Mouse (Mus musculus): ENCODE data around the gene Qrsl1. TPM values are rescaled to one million over a fixed set of nuclear protein-coding genes. Genes with fewer than 3 reads are reported as not detected.
"Not testable (repeated sequence)": the region's sequence is repeated elsewhere in the genome, so short reads cannot be mapped to it uniquely, and the experiment has no call there.

Qrsl1 gene
- 23.0 and 24.4 TPM in 2 replicates for polyA plus RNA-seq (2014; fragmentation: Nextera tagmentation; extraction: Ambion mirVana)

- Histone ChIP-seq H3K27me3 (ENCODE audit: control insufficient read depth, insufficient read depth, low read length) (no peaks in the 10 kb centered on the region), H3K36me3 (ENCODE audit: control insufficient read depth, insufficient read depth, low read length) (no peaks in the 10 kb centered on the region), H3K4me1 (ENCODE audit: control insufficient read depth, insufficient read depth, low read length) (peaks cover 10% of the 10 kb centered on the region), H3K9ac (replicated peaks; ENCODE audit: low read depth, low read length) (peak within 1 kb of the TSS; percentile 52), H3K27ac (ENCODE audit: low read length) (peak within 1 kb of the TSS; percentile 61; the same call in 1 of the 2 replicates), H3K4me3 (ENCODE audit: low read depth, low read length) (peak within 1 kb of the TSS; percentile 62), H3K4me2 (replicated peaks; ENCODE audit: low read depth, low read length) (peak within 1 kb of the TSS; percentile 79), H3K9me3 (ENCODE audit: control insufficient read depth, low read depth, low read length) (no peaks in the 10 kb centered on the region)
- WGBS: under 1% methylated on average over 40 of the region's 40 CpGs
- ATAC-seq (ENCODE audit: insufficient number of reproducible peaks, insufficient read depth, low FRiP score, low read depth): peak; percentile 94
Measured at GRCm38 (mm10) chr10:43901578-43902194, at the start of gene Qrsl1, which contains the start of gene Rtn4ip1. TSS of gene Qrsl1 (minus strand) at chr10:43901745. TSS of gene Rtn4ip1 (plus strand) at chr10:43901807.

DNA sequence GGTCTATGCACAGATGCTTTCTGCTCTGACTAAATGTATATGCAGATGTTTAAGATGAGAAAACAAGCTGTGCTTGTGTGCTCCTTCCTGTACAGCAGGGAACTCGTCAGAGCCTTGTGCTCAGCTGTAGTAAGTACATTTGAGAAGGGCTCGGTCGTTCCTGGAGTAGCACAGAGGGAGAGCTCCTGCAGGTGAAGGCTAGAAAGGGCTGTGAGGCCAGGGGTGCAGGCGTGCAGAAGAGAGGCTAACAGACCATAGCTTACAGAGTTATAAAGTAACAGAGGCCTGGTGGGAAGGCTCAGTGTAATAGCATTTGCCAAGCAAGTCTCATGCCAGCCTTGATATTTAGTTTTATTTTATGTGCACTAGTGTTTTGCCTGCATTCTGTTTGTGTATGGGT is 43.9 kb upstream of the Qrsl1 start:
- no peak overlapping the region for H3K9ac ChIP-seq (replicated peaks; ENCODE audit: low read depth, low read length)
- H3K27me3 ChIP-seq (ENCODE audit: control insufficient read depth, insufficient read depth, low read length): no peaks in the 10 kb centered on the region
- no peak overlapping the region for H3K4me3 ChIP-seq (ENCODE audit: low read depth, low read length)
- peaks cover 3% of the 10 kb centered on the region for H3K36me3 ChIP-seq (ENCODE audit: control insufficient read depth, insufficient read depth, low read length)
- no peaks in the 10 kb centered on the region for H3K4me1 ChIP-seq (ENCODE audit: control insufficient read depth, insufficient read depth, low read length)
- H3K27ac ChIP-seq (ENCODE audit: low read length): no peak overlapping the region
- ATAC-seq (ENCODE audit: insufficient number of reproducible peaks, insufficient read depth, low FRiP score, low read depth): no peak
- 68% methylated on average over 4 of the region's 4 CpGs for WGBS
- no peaks in the 10 kb centered on the region for H3K9me3 ChIP-seq (ENCODE audit: control insufficient read depth, low read depth, low read length)
- H3K4me2 ChIP-seq (replicated peaks; ENCODE audit: low read depth, low read length): no peak overlapping the region

DNA sequence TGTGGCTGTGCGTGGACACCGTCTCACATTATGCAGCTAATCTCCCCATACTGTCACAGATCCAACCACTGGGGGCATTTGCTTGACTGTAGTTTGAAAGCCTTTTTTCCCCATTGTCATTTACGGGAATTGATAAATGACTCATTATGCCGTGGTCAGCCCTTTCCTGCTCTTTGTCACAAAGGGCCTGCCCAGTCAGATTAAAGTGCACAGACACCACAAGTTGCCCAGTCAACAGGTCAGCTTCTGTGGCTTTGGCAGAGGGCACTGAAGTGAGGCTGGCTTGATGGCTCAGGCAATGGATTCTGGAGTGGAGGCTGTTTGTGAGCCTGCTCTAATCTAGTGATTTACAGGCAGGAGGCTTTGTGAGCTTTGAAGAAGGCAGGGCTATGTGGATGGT is 42.2 kb upstream of the Qrsl1 start:
- Histone ChIP-seq H3K27me3 (ENCODE audit: control insufficient read depth, insufficient read depth, low read length) (no peaks in the 10 kb centered on the region), H3K4me1 (ENCODE audit: control insufficient read depth, insufficient read depth, low read length) (no peaks in the 10 kb centered on the region), H3K36me3 (ENCODE audit: control insufficient read depth, insufficient read depth, low read length) (peaks cover 3% of the 10 kb centered on the region; the same call in 1 of the 2 replicates), H3K9me3 (ENCODE audit: control insufficient read depth, low read depth, low read length) (no peaks in the 10 kb centered on the region), H3K4me3 (ENCODE audit: low read depth, low read length) (no peak overlapping the region), H3K27ac (ENCODE audit: low read length) (no peak overlapping the region), H3K9ac (replicated peaks; ENCODE audit: low read depth, low read length) (no peak overlapping the region), H3K4me2 (replicated peaks; ENCODE audit: low read depth, low read length) (no peak overlapping the region)
- no peak for ATAC-seq (ENCODE audit: insufficient number of reproducible peaks, insufficient read depth, low FRiP score, low read depth)
- WGBS: 67% methylated on average over 4 of the region's 4 CpGs

DNA sequence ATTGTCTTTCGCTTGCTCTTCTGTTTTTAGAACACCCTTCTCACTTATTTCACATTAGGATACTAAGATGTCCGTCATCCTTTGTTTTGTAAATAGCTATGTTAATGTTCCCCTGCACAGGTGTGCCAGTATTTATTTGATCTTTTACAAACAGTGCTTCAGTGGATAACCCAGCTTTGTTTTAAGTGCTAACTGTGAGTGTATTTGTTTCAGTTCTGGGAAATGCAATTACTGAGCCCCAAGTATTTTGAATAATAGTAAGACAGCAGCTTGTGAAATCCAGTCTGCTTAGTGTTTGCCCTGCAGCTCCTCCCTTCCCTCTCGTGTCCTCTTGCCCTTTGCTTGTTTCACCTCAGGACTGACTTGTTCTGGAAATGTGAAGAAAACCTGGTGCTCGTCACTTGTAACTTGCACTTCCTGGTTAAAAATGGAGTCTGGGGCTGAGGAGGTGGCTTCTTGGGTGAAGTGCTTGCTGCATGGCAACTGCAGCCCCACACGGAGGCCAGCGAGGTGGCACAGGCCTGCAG is 37.7 kb upstream of the Qrsl1 start:
- no peak overlapping the region for H3K4me3 ChIP-seq (ENCODE audit: low read depth, low read length)
- no peaks in the 10 kb centered on the region for H3K27me3 ChIP-seq (ENCODE audit: control insufficient read depth, insufficient read depth, low read length)
- no peaks in the 10 kb centered on the region for H3K36me3 ChIP-seq (ENCODE audit: control insufficient read depth, insufficient read depth, low read length)
- no peak overlapping the region for H3K27ac ChIP-seq (ENCODE audit: low read length)
- no peak overlapping the region for H3K9ac ChIP-seq (replicated peaks; ENCODE audit: low read depth, low read length)
- no peaks in the 10 kb centered on the region for H3K9me3 ChIP-seq (ENCODE audit: control insufficient read depth, low read depth, low read length)
- ATAC-seq (ENCODE audit: insufficient number of reproducible peaks, insufficient read depth, low FRiP score, low read depth): no peak
- no peaks in the 10 kb centered on the region for H3K4me1 ChIP-seq (ENCODE audit: control insufficient read depth, insufficient read depth, low read length)
- H3K4me2 ChIP-seq (replicated peaks; ENCODE audit: low read depth, low read length): no peak overlapping the region
- 63% methylated on average over 6 of the region's 6 CpGs for WGBS

DNA sequence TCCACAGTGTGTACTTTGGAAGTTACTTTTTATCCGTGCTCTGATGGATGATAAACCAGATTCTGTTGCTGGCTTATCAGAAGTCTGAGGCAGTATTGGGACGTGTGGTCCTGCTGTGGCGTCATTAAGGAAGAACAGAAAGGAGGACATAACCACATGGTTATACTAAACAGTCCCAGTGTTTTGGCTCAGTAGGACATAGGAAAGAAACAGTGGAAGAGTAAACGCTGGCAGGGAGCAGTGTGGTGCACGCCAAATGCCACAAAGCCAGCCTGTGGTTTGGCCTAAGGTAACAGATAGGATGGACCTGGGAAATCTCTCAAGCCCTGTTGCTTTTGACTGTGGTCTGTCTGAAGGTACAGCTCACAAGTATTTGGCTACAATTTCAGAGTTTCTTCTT is 27.1 kb upstream of the Qrsl1 start:
- H3K27me3 ChIP-seq (ENCODE audit: control insufficient read depth, insufficient read depth, low read length): no peaks in the 10 kb centered on the region
- no peak overlapping the region for H3K9ac ChIP-seq (replicated peaks; ENCODE audit: low read depth, low read length)
- no peaks in the 10 kb centered on the region for H3K9me3 ChIP-seq (ENCODE audit: control insufficient read depth, low read depth, low read length)
- H3K4me2 ChIP-seq (replicated peaks; ENCODE audit: low read depth, low read length): no peak overlapping the region
- H3K4me1 ChIP-seq (ENCODE audit: control insufficient read depth, insufficient read depth, low read length): no peaks in the 10 kb centered on the region
- peaks cover 9% of the 10 kb centered on the region for H3K36me3 ChIP-seq (ENCODE audit: control insufficient read depth, insufficient read depth, low read length)
- ATAC-seq (ENCODE audit: insufficient number of reproducible peaks, insufficient read depth, low FRiP score, low read depth): no peak
- no peak overlapping the region for H3K27ac ChIP-seq (ENCODE audit: low read length)
- 78% methylated on average over 5 of the region's 5 CpGs for WGBS
- no peak overlapping the region for H3K4me3 ChIP-seq (ENCODE audit: low read depth, low read length)

DNA sequence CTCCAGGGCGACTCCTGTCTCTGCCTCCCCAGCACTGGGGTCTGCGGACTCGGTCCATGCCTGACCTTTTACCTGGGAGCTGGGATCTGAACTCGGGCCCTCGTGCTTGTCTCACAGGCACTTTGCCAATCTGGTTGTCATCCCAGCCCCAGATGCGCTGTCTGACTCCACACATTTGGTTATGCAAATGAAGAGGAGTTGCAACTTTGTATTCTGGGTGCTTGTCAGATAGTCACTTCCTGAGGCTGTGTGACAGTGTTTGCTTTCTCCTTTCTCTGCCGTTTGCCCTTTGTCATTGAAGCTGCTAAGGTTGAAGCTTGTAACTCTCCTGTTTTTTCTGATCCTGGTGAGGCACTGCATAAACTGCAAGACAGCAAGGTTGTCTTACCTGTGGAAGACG is 26.2 kb upstream of the Qrsl1 start:
- 79% methylated on average over 8 of the region's 8 CpGs for WGBS
- Histone ChIP-seq H3K4me1 (ENCODE audit: control insufficient read depth, insufficient read depth, low read length) (no peaks in the 10 kb centered on the region), H3K4me2 (replicated peaks; ENCODE audit: low read depth, low read length) (no peak overlapping the region), H3K9ac (replicated peaks; ENCODE audit: low read depth, low read length) (no peak overlapping the region), H3K27ac (ENCODE audit: low read length) (no peak overlapping the region), H3K4me3 (ENCODE audit: low read depth, low read length) (no peak overlapping the region), H3K27me3 (ENCODE audit: control insufficient read depth, insufficient read depth, low read length) (no peaks in the 10 kb centered on the region), H3K36me3 (ENCODE audit: control insufficient read depth, insufficient read depth, low read length) (peaks cover 5% of the 10 kb centered on the region), H3K9me3 (ENCODE audit: control insufficient read depth, low read depth, low read length) (no peaks in the 10 kb centered on the region)
- no peak for ATAC-seq (ENCODE audit: insufficient number of reproducible peaks, insufficient read depth, low FRiP score, low read depth)

DNA sequence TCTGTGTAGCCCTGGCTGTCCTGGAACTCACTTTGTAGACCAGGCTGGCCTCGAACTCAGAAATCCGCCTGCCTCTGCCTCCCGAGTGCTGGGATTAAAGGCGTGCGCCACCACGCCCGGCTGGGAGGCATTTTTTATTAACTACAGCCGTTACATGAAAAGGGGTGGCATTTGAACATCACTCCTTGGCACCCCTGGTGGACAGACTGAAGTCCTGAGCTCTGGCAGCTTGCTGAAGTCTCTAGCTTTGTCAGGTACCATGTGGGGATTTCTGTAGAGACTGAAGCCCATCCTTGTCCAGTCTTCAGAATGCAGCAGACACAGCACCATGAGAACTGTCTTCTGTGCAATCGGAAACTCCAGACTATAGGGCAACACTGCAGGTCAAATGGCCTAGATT is 24.2 kb upstream of the Qrsl1 start:
- H3K9me3 ChIP-seq (ENCODE audit: control insufficient read depth, low read depth, low read length); H3K4me3 ChIP-seq (ENCODE audit: low read depth, low read length); H3K4me2 ChIP-seq (replicated peaks; ENCODE audit: low read depth, low read length); H3K27me3 ChIP-seq (ENCODE audit: control insufficient read depth, insufficient read depth, low read length); H3K36me3 ChIP-seq (ENCODE audit: control insufficient read depth, insufficient read depth, low read length); H3K9ac ChIP-seq (replicated peaks; ENCODE audit: low read depth, low read length); H3K4me1 ChIP-seq (ENCODE audit: control insufficient read depth, insufficient read depth, low read length); ATAC-seq (ENCODE audit: insufficient number of reproducible peaks, insufficient read depth, low FRiP score, low read depth); H3K27ac ChIP-seq (ENCODE audit: low read length): not testable (repeated sequence)
- whole genome bisulfite sequencing: 87% methylated on average over 9 of the region's 9 CpGs

GRCm38 (mm10) chr10:43923096-43923495 is 21.6 kb upstream of the Qrsl1 start:
- no peaks in the 10 kb centered on the region for H3K9me3 ChIP-seq (ENCODE audit: control insufficient read depth, low read depth, low read length)
- H3K36me3 ChIP-seq (ENCODE audit: control insufficient read depth, insufficient read depth, low read length): no peaks in the 10 kb centered on the region
- no peak overlapping the region for H3K4me3 ChIP-seq (ENCODE audit: low read depth, low read length)
- WGBS: 90% methylated on average over 3 of the region's 3 CpGs
- H3K4me2 ChIP-seq (replicated peaks; ENCODE audit: low read depth, low read length): no peak overlapping the region
- ATAC-seq (ENCODE audit: insufficient number of reproducible peaks, insufficient read depth, low FRiP score, low read depth): no peak
- no peak overlapping the region for H3K9ac ChIP-seq (replicated peaks; ENCODE audit: low read depth, low read length)
- H3K27me3 ChIP-seq (ENCODE audit: control insufficient read depth, insufficient read depth, low read length): no peaks in the 10 kb centered on the region
- no peaks in the 10 kb centered on the region for H3K4me1 ChIP-seq (ENCODE audit: control insufficient read depth, insufficient read depth, low read length)
- no peak overlapping the region for H3K27ac ChIP-seq (ENCODE audit: low read length)
